Mouse (Mus musculus): ENCODE data around the gene Grin2c. TPM values are rescaled to one million over a fixed set of nuclear protein-coding genes. Genes with fewer than 3 reads are reported as not detected.

Grin2c gene
- polyA plus RNA-seq, 1 experiment, result 0.13 TPM

DNA sequence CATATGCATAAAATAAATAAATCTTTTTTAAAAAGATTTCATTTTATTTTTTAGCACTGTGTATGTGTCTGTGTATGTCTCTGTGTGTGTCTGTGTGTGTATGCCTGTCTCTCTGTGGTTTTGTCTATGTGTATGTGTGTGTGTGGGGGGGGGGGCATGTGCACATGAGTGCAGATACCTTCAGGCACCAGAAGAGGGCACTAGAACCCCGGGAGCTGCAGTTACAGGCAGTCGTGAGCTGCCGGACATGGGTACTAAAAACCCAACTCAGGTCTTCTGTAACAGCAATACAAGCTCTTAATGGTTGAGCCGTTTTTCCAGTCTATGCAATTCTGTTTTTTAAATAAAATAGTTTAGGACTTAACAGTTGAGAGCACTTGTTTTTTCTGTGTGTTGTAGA is 33.7 kb upstream of the Grin2c start:
- Histone ChIP-seq H3K36me3 (ENCODE audit: control insufficient read depth, insufficient read depth, low read length, poor library complexity, severe bottlenecking) (no peaks in the 10 kb centered on the region), H3K9me3 (replicated peaks; ENCODE audit: control insufficient read depth, insufficient read depth, low read length, poor library complexity, severe bottlenecking) (no peaks in the 10 kb centered on the region), H3K27ac (ENCODE audit: insufficient read depth, low read length) (no peak overlapping the region), H3K27me3 (ENCODE audit: control insufficient read depth, insufficient read depth, low read length, poor library complexity, severe bottlenecking) (no peaks in the 10 kb centered on the region), H3K4me1 (ENCODE audit: control insufficient read depth, insufficient read depth, low read length) (peaks cover 3% of the 10 kb centered on the region), H3K4me3 (ENCODE audit: low read depth, low read length) (no peak overlapping the region), H3K9ac (ENCODE audit: low read depth, poor library complexity, severe bottlenecking) (no peak overlapping the region)
- TF ChIP-seq EP300 (IDR thresholded peaks at IDR 0.05; ENCODE audit: insufficient read depth, low read depth, low read length), result no peak
- TF ChIP-seq POLR2A (IDR thresholded peaks at IDR 0.05; ENCODE audit: insufficient read depth, low read length), result no peak
- peak; percentile 55 for TF ChIP-seq CTCF (IDR thresholded peaks at IDR 0.05; ENCODE audit: low read depth, low read length)

DNA sequence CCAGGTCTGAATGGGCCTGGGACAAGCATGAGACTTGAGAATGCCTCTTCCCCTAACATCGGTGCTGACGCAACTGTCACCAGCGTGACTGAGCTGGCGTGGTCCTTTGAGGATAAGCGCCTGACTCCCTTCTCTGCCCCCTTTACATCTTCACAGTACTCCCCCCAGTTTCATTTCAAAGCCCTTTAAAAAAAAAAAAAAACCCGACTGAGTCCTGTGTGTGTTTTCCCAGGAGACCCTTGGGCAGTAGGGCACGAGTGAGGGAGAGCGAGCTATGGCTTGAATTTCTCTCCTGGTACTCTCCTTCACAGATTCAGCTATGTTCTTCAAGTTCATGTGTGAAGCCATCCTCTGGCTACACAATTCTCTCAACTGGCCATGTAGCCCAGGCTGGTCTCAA is 31.1 kb upstream of the Grin2c start:
- no peaks in the 10 kb centered on the region for H3K9me3 ChIP-seq (replicated peaks; ENCODE audit: control insufficient read depth, insufficient read depth, low read length, poor library complexity, severe bottlenecking)
- H3K36me3 ChIP-seq (ENCODE audit: control insufficient read depth, insufficient read depth, low read length, poor library complexity, severe bottlenecking), result no peaks in the 10 kb centered on the region
- H3K27ac ChIP-seq (ENCODE audit: insufficient read depth, low read length), result no peak overlapping the region
- no peaks in the 10 kb centered on the region for H3K27me3 ChIP-seq (ENCODE audit: control insufficient read depth, insufficient read depth, low read length, poor library complexity, severe bottlenecking)
- H3K9ac ChIP-seq (ENCODE audit: low read depth, poor library complexity, severe bottlenecking), result no peak overlapping the region
- H3K4me1 ChIP-seq (ENCODE audit: control insufficient read depth, insufficient read depth, low read length), result peaks cover 9% of the 10 kb centered on the region
- peak overlapping the region; percentile 64; the same call in 1 of the 2 replicates for H3K4me3 ChIP-seq (ENCODE audit: low read depth, low read length)
- TF ChIP-seq CTCF (IDR thresholded peaks at IDR 0.05; ENCODE audit: low read depth, low read length) (no peak), POLR2A (IDR thresholded peaks at IDR 0.05; ENCODE audit: insufficient read depth, low read length) (no peak), EP300 (IDR thresholded peaks at IDR 0.05; ENCODE audit: insufficient read depth, low read depth, low read length) (no peak)

DNA sequence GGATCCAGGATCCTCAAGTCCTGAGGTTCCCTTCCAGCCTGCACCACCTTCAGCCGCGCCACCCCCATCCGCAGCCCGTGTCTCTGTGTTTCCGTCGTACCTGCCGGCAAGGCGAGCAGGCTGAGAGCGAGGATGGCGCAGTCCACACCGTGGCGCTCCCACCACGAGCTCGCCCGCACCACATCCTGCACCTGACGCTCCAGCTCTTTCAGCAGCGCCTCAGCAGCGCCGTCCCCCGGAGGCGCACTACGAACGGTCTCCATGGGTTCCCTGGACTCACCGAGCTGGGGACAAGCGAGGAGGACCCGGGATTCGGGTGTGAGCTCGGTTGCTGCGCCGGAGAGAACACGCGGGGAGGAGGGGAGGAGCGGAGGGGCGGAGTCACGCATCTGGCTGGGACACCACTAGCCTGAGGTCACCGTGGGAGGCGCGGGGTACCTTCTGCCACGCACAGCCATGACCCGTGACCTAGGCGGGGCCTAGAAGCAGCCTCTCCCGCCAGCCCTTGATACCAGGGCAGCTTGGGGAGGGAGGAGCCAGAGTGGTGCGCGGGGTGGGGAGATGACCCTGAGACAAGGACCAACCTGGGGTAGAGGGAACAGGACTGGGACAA is 30.3 kb upstream of the Grin2c start, which contains the start of gene Fads6:
Gene Fads6, minus strand, starts transcription at position 450 of the 613 bp plus-strand sequence.
- peak; percentile 51; the same call in 1 of the 2 replicates for TF ChIP-seq EP300 (IDR thresholded peaks at IDR 0.05; ENCODE audit: insufficient read depth, low read depth, low read length)
- TF ChIP-seq CTCF (IDR thresholded peaks at IDR 0.05; ENCODE audit: low read depth, low read length), result peak; percentile 56
- TF ChIP-seq POLR2A (IDR thresholded peaks at IDR 0.05; ENCODE audit: insufficient read depth, low read length), result peak; percentile 24
- Histone ChIP-seq H3K4me1 (ENCODE audit: control insufficient read depth, insufficient read depth, low read length) (peaks cover 10% of the 10 kb centered on the region), H3K9me3 (replicated peaks; ENCODE audit: control insufficient read depth, insufficient read depth, low read length, poor library complexity, severe bottlenecking) (no peaks in the 10 kb centered on the region), H3K27ac (ENCODE audit: insufficient read depth, low read length) (no peak within 1 kb of the TSS), H3K36me3 (ENCODE audit: control insufficient read depth, insufficient read depth, low read length, poor library complexity, severe bottlenecking) (no peaks in the 10 kb centered on the region), H3K4me3 (ENCODE audit: low read depth, low read length) (peak within 1 kb of the TSS; percentile 64), H3K27me3 (ENCODE audit: control insufficient read depth, insufficient read depth, low read length, poor library complexity, severe bottlenecking) (no peaks in the 10 kb centered on the region), H3K9ac (ENCODE audit: low read depth, poor library complexity, severe bottlenecking) (peak within 1 kb of the TSS; percentile 51)

DNA sequence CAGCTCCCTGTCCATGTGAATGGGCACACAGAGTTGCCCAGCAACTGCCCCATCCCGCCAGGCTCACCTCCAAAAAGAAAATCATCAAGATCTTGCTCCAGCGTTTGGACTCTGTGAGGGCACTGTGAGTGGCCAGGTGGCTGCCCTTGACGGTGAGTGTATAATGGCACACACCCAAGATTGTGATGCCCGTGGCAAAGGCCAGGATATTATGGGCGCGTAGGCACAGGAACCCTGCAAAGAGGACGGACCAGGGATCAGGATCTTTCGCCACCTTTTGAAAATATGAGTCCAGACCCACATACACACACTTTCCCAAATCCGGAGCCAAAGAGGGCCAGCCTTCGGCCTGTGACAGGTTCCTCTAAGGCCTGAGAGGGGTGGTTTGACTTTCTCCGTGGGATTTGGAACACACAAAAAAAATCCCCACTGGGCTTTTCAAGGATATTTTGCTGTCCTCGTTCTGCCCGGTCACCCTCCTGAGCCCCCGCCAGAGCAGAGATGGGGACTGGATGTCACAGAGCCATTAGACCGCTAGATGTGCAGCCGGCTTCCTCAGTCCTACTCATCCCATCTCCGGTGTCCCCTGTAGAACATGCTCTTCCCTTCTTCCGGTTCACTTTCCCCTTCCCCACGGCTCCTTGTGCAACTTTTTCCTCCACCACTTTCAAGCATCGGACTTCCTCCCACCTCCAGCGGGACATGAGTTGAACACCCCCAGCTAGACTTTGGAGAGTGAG is 29.6 kb upstream of the Grin2c start:
- Histone ChIP-seq H3K4me1 (ENCODE audit: control insufficient read depth, insufficient read depth, low read length) (peaks cover 12% of the 10 kb centered on the region), H3K9ac (ENCODE audit: low read depth, poor library complexity, severe bottlenecking) (peak overlapping the region; percentile 51), H3K36me3 (ENCODE audit: control insufficient read depth, insufficient read depth, low read length, poor library complexity, severe bottlenecking) (no peaks in the 10 kb centered on the region), H3K27ac (ENCODE audit: insufficient read depth, low read length) (no peak overlapping the region), H3K9me3 (replicated peaks; ENCODE audit: control insufficient read depth, insufficient read depth, low read length, poor library complexity, severe bottlenecking) (no peaks in the 10 kb centered on the region), H3K27me3 (ENCODE audit: control insufficient read depth, insufficient read depth, low read length, poor library complexity, severe bottlenecking) (no peaks in the 10 kb centered on the region), H3K4me3 (ENCODE audit: low read depth, low read length) (peak overlapping the region; percentile 64)
- no peak for TF ChIP-seq CTCF (IDR thresholded peaks at IDR 0.05; ENCODE audit: low read depth, low read length)
- no peak for TF ChIP-seq EP300 (IDR thresholded peaks at IDR 0.05; ENCODE audit: insufficient read depth, low read depth, low read length)
- no peak for TF ChIP-seq POLR2A (IDR thresholded peaks at IDR 0.05; ENCODE audit: insufficient read depth, low read length)

DNA sequence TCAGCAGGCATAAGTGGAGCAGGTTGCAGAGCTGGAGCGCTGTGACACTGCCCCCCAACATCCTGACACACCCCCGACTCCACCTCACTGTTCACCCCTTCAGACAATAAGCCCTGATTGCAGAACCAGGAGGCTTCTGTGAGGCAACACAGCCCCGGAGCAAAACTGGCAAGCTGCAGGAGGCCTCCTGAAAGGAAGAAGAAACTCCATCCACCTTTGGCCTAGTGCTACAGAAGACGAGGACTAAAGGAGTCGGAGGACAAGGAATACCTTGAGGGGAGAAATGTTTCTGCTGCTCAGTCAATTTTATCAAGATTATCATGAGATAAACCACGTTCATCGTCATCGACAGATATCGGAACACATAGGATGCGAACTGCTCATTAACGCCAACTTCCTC is 28.9 kb upstream of the Grin2c start:
- Histone ChIP-seq H3K36me3 (ENCODE audit: control insufficient read depth, insufficient read depth, low read length, poor library complexity, severe bottlenecking) (no peaks in the 10 kb centered on the region), H3K9me3 (replicated peaks; ENCODE audit: control insufficient read depth, insufficient read depth, low read length, poor library complexity, severe bottlenecking) (no peaks in the 10 kb centered on the region), H3K27me3 (ENCODE audit: control insufficient read depth, insufficient read depth, low read length, poor library complexity, severe bottlenecking) (no peaks in the 10 kb centered on the region), H3K4me3 (ENCODE audit: low read depth, low read length) (no peak overlapping the region), H3K4me1 (ENCODE audit: control insufficient read depth, insufficient read depth, low read length) (peaks cover 15% of the 10 kb centered on the region), H3K9ac (ENCODE audit: low read depth, poor library complexity, severe bottlenecking) (no peak overlapping the region), H3K27ac (ENCODE audit: insufficient read depth, low read length) (no peak overlapping the region)
- no peak for TF ChIP-seq CTCF (IDR thresholded peaks at IDR 0.05; ENCODE audit: low read depth, low read length)
- 0 out of 2 replicates have a peak, but pooled peaks have one; percentile 15 for TF ChIP-seq EP300 (IDR thresholded peaks at IDR 0.05; ENCODE audit: insufficient read depth, low read depth, low read length)

Data from ES-Bruce4 (cell line).